Mouse (Mus musculus) embryonic facial prominence, embryonic 14.5 days (tissue): ENCODE results near the gene Slc35a5. TPM values are rescaled to one million over a fixed set of nuclear protein-coding genes. Genes with fewer than 3 reads are reported as not detected.

Experiments used
- ATAC-seq: fragments of 200-750 bp; cut with Nextera tagmentation; 2 replicates; pipeline ENCODE4 v1.8.0; 2017; ENCODE audit warnings: low read depth, moderate number of reproducible peaks, moderate TSS enrichment
- DNase-seq: peaks from one replicate; pipeline ENCODE4 v3.0.0-alpha.2; 2015; ENCODE audit warnings: low spot score
- H3K27ac ChIP-seq: fragments of 300-500 bp; sonication (generic); replicated peaks from 2 replicates; pipeline ENCODE4 v1.5.1; 2014; ENCODE audit warnings: low read depth, mild to moderate bottlenecking, low read length, moderate library complexity
- H3K27me3 ChIP-seq: fragments of 300-500 bp; sonication (generic); replicated peaks from 2 replicates; pipeline ENCODE4 v1.6.1; 2014; ENCODE audit warnings: low read length; ENCODE audit not compliant: control insufficient read depth, insufficient read depth
- H3K36me3 ChIP-seq: fragments of 300-500 bp; sonication (generic); 2 replicates; pipeline ENCODE4 v1.6.1; 2014; ENCODE audit warnings: low read length, mixed read lengths; ENCODE audit not compliant: control insufficient read depth, insufficient read depth
- H3K4me1 ChIP-seq: fragments of 300-500 bp; sonication (generic); 2 replicates; pipeline ENCODE4 v1.6.1; 2014; ENCODE audit warnings: antibody characterized with exemption, low read length; ENCODE audit not compliant: control insufficient read depth, insufficient read depth
- H3K4me2 ChIP-seq: fragments of 300-500 bp; sonication (generic); 2 replicates; pipeline ENCODE4 v1.6.1; 2014; ENCODE audit warnings: low read depth, mild to moderate bottlenecking, low read length, moderate library complexity, mixed read lengths
- H3K4me3 ChIP-seq: fragments of 300-500 bp; sonication (generic); 2 replicates; pipeline ENCODE4 v1.5.1; 2014; ENCODE audit warnings: low read depth, mild to moderate bottlenecking, low read length
- H3K9ac ChIP-seq: fragments of 300-500 bp; sonication (generic); 2 replicates; pipeline ENCODE4 v1.6.1; 2014; ENCODE audit warnings: low read depth, mild to moderate bottlenecking, low read length, moderate library complexity, mixed read lengths
- H3K9me3 ChIP-seq: fragments of 300-500 bp; sonication (generic); 2 replicates; pipeline ENCODE4 v1.6.1; 2016; ENCODE audit warnings: low read length; ENCODE audit not compliant: control insufficient read depth
- WGBS: fragments of 180-500 bp; shearing (Covaris S2); extraction: QIAGEN DNeasy Blood & Tissue Kit; methylation state at CpG from one replicate; pipeline ENCODE4 v1.1.7; 2014; 5-methylcytosine and 5-hydroxymethylcytosine counted together
- polyA plus RNA-seq: library from polyadenylated mRNA; unstranded; fragments of >200 nt; fragmentation: Nextera tagmentation; extraction: Ambion mirVana; gene quantifications from 2 replicates; pipeline ENCODE4 v1.2.1, GENCODE M21; 2014

The Slc35a5 gene
- polyA plus RNA-seq, 1 experiment from 2014 or later, result 17.1 TPM

GRCm38 (mm10) chr16:45100892-45101291 is 57.6 kb downstream of the Slc35a5 start:
- DNase-seq, result no peak
- ATAC-seq, result no peak
- H3K36me3 ChIP-seq, result no peaks in the 10 kb centered on the region
- 68% methylated on average over 3 of the region's 3 CpGs for WGBS
- H3K4me1 ChIP-seq, result peaks cover 17% of the 10 kb centered on the region
- no peak overlapping the region for H3K4me3 ChIP-seq
- no peak overlapping the region for H3K4me2 ChIP-seq
- H3K27ac ChIP-seq, result no peak overlapping the region
- H3K9ac ChIP-seq, result no peak overlapping the region
- no peaks in the 10 kb centered on the region for H3K27me3 ChIP-seq
- H3K9me3 ChIP-seq, result no peaks in the 10 kb centered on the region

GRCm38 (mm10) chr16:45098886-45099210 is 59.7 kb downstream of the Slc35a5 start:
- Histone ChIP-seq H3K27me3 (no peaks in the 10 kb centered on the region), H3K36me3 (no peaks in the 10 kb centered on the region), H3K4me3 (0 out of 2 replicates have a peak overlapping the region, but pooled peaks have one; percentile 10), H3K9ac (no peak overlapping the region), H3K9me3 (no peaks in the 10 kb centered on the region), H3K4me2 (peak overlapping the region; percentile 42), H3K4me1 (peaks cover 25% of the 10 kb centered on the region), H3K27ac (no peak overlapping the region)
- DNase-seq, result no peak
- ATAC-seq, result 0 out of 2 replicates have a peak, but pooled peaks have one; percentile 35
- WGBS, result 57% methylated on average over 6 of the region's 6 CpGs

GRCm38 (mm10) chr16:45098186-45098885 is 60.2 kb downstream of the Slc35a5 start:
- peaks cover 26% of the 10 kb centered on the region for H3K4me1 ChIP-seq
- no peak overlapping the region for H3K27ac ChIP-seq
- WGBS, result 60% methylated on average over 10 of the region's 10 CpGs

GRCm38 (mm10) chr16:45097467-45097866 is 61.0 kb downstream of the Slc35a5 start:
- H3K9ac ChIP-seq, result no peak overlapping the region
- H3K27me3 ChIP-seq, result no peaks in the 10 kb centered on the region
- ATAC-seq (no peak), DNase-seq (no peak)
- H3K9me3 ChIP-seq, result no peaks in the 10 kb centered on the region
- 87% methylated on average over 2 of the region's 2 CpGs for WGBS
- H3K4me2 ChIP-seq, result peak overlapping the region; percentile 42
- no peaks in the 10 kb centered on the region for H3K36me3 ChIP-seq
- peaks cover 30% of the 10 kb centered on the region for H3K4me1 ChIP-seq
- H3K4me3 ChIP-seq, result no peak overlapping the region
- no peak overlapping the region for H3K27ac ChIP-seq

More at GRCm38 (mm10) chr16:45098186-45098885, 60.2 kb downstream of the Slc35a5 start:
- Histone ChIP-seq H3K27me3 (no peaks in the 10 kb centered on the region), H3K36me3 (no peaks in the 10 kb centered on the region), H3K9ac (no peak overlapping the region), H3K4me2 (peak overlapping the region; percentile 42), H3K4me3 (peak overlapping the region; percentile 10; the same call in 1 of the 2 replicates), H3K9me3 (no peaks in the 10 kb centered on the region)
- ATAC-seq (no peak), DNase-seq (no peak)

GRCm38 (mm10) chr16:45095561-45096482 is 62.7 kb downstream of the Slc35a5 start:
- Histone ChIP-seq H3K36me3 (no peaks in the 10 kb centered on the region), H3K9me3 (no peaks in the 10 kb centered on the region), H3K27me3 (no peaks in the 10 kb centered on the region), H3K4me1 (peaks cover 30% of the 10 kb centered on the region), H3K9ac (no peak overlapping the region), H3K4me2 (peak overlapping the region; percentile 42; the same call in 1 of the 2 replicates), H3K4me3 (no peak overlapping the region), H3K27ac (no peak overlapping the region)
- DNase-seq (no peak), ATAC-seq (no peak)
- 86% methylated on average over 26 of the region's 26 CpGs for WGBS

- H3K4me3 ChIP-seq, result peak overlapping the region; percentile 45
- H3K4me1 ChIP-seq, result peaks cover 30% of the 10 kb centered on the region
- ATAC-seq (no peak), DNase-seq (no peak)
- no peaks in the 10 kb centered on the region for H3K36me3 ChIP-seq
- 0 out of 2 replicates have a peak overlapping the region, but pooled peaks have one; percentile 71 for H3K9ac ChIP-seq
- WGBS, result 91% methylated on average over 13 of the region's 13 CpGs
- peak overlapping the region; percentile 66 for H3K4me2 ChIP-seq
- H3K27ac ChIP-seq, result no peak overlapping the region
- no peaks in the 10 kb centered on the region for H3K9me3 ChIP-seq
- H3K27me3 ChIP-seq, result no peaks in the 10 kb centered on the region
These were observed 63.5 kb downstream of the Slc35a5 start for GRCm38 (mm10) chr16:45095030-45095429.

- Histone ChIP-seq H3K4me3 (peak overlapping the region; percentile 45), H3K27me3 (no peaks in the 10 kb centered on the region), H3K4me1 (peaks cover 30% of the 10 kb centered on the region), H3K27ac (peak overlapping the region; percentile 86), H3K9me3 (no peaks in the 10 kb centered on the region), H3K4me2 (peak overlapping the region; percentile 66), H3K36me3 (no peaks in the 10 kb centered on the region), H3K9ac (peak overlapping the region; percentile 71)
- DNase-seq (peak; percentile 66), ATAC-seq (no peak)
- under 1% methylated on average over 9 of the region's 9 CpGs for WGBS
These were observed 64.3 kb downstream of the Slc35a5 start for GRCm38 (mm10) chr16:45094136-45094756.

GRCm38 (mm10) chr16:45093137-45093731 is 65.3 kb downstream of the Slc35a5 start, which contains the start of gene Ccdc80:
TSS of gene Ccdc80 (plus strand) at chr16:45093402.
- WGBS, result 5% methylated on average over 6 of the region's 6 CpGs
- ATAC-seq, result peak; percentile 87
- Histone ChIP-seq H3K36me3 (no peaks in the 10 kb centered on the region), H3K27ac (peak within 1 kb of the TSS; percentile 86), H3K9ac (peak within 1 kb of the TSS; percentile 71), H3K4me3 (peak within 1 kb of the TSS; percentile 45), H3K9me3 (no peaks in the 10 kb centered on the region), H3K4me1 (peaks cover 24% of the 10 kb centered on the region), H3K4me2 (peak within 1 kb of the TSS; percentile 66), H3K27me3 (no peaks in the 10 kb centered on the region)
- peak; percentile 88 for DNase-seq
